In the genomic region with DNA sequence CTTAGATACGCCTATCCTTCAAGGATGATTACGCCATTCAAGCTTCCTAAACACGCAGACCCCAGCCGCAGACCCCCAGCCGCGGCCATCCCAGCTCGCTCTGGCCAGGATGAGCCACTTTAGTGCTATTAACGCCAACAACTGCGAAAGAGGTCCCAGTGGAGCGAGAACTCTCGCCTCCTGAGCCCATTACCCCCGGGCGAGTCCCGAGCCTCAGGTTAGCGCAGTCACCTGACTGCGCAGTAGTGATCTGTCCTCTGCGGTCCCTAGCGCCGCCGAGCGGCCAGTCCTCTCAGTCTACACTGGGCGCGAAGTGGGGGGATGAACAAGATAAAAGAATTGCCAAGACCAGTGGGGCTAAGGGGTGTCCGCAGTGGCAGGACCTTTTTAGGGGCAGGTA, we compare ENCODE assay signal across 8 mouse cellular contexts. TPM values are rescaled to one million over a fixed set of nuclear protein-coding genes. Genes with fewer than 3 reads are reported as not detected.
DNase-seq lines count a peak whose midpoint lies in the region; ATAC-seq and TF ChIP-seq lines count a peak whose summit lies in the region.

No protein-coding gene starts in this region.

- H3K79me2 ChIP-seq in liver, adult 2 months (ENCODE audit: control insufficient read depth, insufficient read depth, low read length) = peaks cover 3% of the 10 kb centered on the region; the same call in 1 of the 2 replicates

- no peak for TF ChIP-seq POLR2A in kidney, adult 2 months (IDR thresholded peaks at IDR 0.05; ENCODE audit: low read depth, low read length)
- TF ChIP-seq POLR2A in liver, adult 2 months (IDR thresholded peaks at IDR 0.05; ENCODE audit: extremely low read depth, insufficient read depth, low read length) = peak; percentile 51

- no peak overlapping the region for H3K27ac ChIP-seq in embryonic facial prominence, embryonic 11.5 days (replicated peaks; ENCODE audit: low read depth, low read length)
- H3K27ac ChIP-seq in kidney, adult 2 months (ENCODE audit: insufficient read depth, low read depth, low read length) = peak overlapping the region; percentile 34; the same call in 1 of the 2 replicates
- peak overlapping the region; percentile 93 for H3K27ac ChIP-seq in liver, adult 2 months (replicated peaks; ENCODE audit: insufficient read depth, low read depth, low read length)
- H3K27ac ChIP-seq in midbrain, embryonic 16.5 days (ENCODE audit: low read length) = no peak overlapping the region

- H3K9me3 ChIP-seq in embryonic facial prominence, embryonic 11.5 days (replicated peaks; ENCODE audit: control insufficient read depth, low read length) = no peaks in the 10 kb centered on the region
- no peaks in the 10 kb centered on the region for H3K9me3 ChIP-seq in midbrain, embryonic 16.5 days (replicated peaks; ENCODE audit: control insufficient read depth, low read length, poor library complexity, severe bottlenecking)

- ATAC-seq in embryonic facial prominence, embryonic 11.5 days (replicated peaks; ENCODE audit: insufficient number of reproducible peaks, low FRiP score, low TSS enrichment, low read depth) = peak; percentile 81
- ATAC-seq in midbrain, embryonic 16.5 days = peak; percentile 19; the same call in 1 of the 2 replicates

- peaks cover 3% of the 10 kb centered on the region for H3K4me1 ChIP-seq in embryonic facial prominence, embryonic 11.5 days (ENCODE audit: control insufficient read depth, insufficient read depth, low read length)
- H3K4me1 ChIP-seq in kidney, adult 2 months (ENCODE audit: control insufficient read depth, insufficient read depth, low read length) = no peaks in the 10 kb centered on the region; the same call in 1 of the 2 replicates
- peaks cover 7% of the 10 kb centered on the region; the same call in 1 of the 2 replicates for H3K4me1 ChIP-seq in liver, adult 2 months (ENCODE audit: control insufficient read depth, insufficient read depth, low read length)
- H3K4me1 ChIP-seq in midbrain, embryonic 16.5 days (ENCODE audit: control insufficient read depth, insufficient read depth, low read length) = peaks cover 20% of the 10 kb centered on the region

- H3K4me3 ChIP-seq in embryonic facial prominence, embryonic 11.5 days (ENCODE audit: low read depth, low read length) = peak overlapping the region; percentile 24
- peak overlapping the region; percentile 47 for H3K4me3 ChIP-seq in kidney, adult 2 months (ENCODE audit: insufficient read depth, low read depth, low read length)
- H3K4me3 ChIP-seq in liver, adult 2 months (ENCODE audit: insufficient read depth, low read depth, low read length) = peak overlapping the region; percentile 86
- H3K4me3 ChIP-seq in midbrain, embryonic 16.5 days (ENCODE audit: low read depth, low read length) = peak overlapping the region; percentile 23

- DNase-seq in layer of hippocampus, adult 11-12 months (ENCODE audit: low spot score) = peak; percentile 83
- DNase-seq in layer of hippocampus, adult 9-10 months (ENCODE audit: low spot score) = no peak
- peak; percentile 75 for DNase-seq in embryonic facial prominence, embryonic 11.5 days (ENCODE audit: low spot score)
- peak; percentile 56 for DNase-seq in heart, adult 8-10 months (ENCODE audit: low spot score)
- peak; percentile 82 for DNase-seq in kidney, adult 2 months
- peak; percentile 56 for DNase-seq in liver, adult 2 months (ENCODE audit: extremely low read depth, low read depth, low spot score)
- DNase-seq in spleen, postnatal 14 days (ENCODE audit: low spot score in 2 of 2) = peak; percentile 64 to 71

- H3K27me3 ChIP-seq in embryonic facial prominence, embryonic 11.5 days (ENCODE audit: control insufficient read depth, insufficient read depth, low read length) = no peaks in the 10 kb centered on the region
- no peaks in the 10 kb centered on the region for H3K27me3 ChIP-seq in kidney, adult 2 months (replicated peaks; ENCODE audit: control insufficient read depth, insufficient read depth, low read length)
- no peaks in the 10 kb centered on the region for H3K27me3 ChIP-seq in liver, adult 2 months (ENCODE audit: control insufficient read depth, insufficient read depth, low read length)
- H3K27me3 ChIP-seq in midbrain, embryonic 16.5 days (ENCODE audit: control insufficient read depth, insufficient read depth, low read depth, low read length) = 0 out of 2 replicates have a peak, but pooled peaks cover 4% of the 10 kb centered on the region

- peak overlapping the region; percentile 61 for H3K4me2 ChIP-seq in embryonic facial prominence, embryonic 11.5 days (ENCODE audit: low read depth, low read length)
- peak overlapping the region; percentile 55 for H3K4me2 ChIP-seq in midbrain, embryonic 16.5 days (ENCODE audit: low read length)

- WGBS in embryonic facial prominence, embryonic 11.5 days = 1% methylated on average over 24 of the region's 24 CpGs
- 3% methylated on average over 24 of the region's 24 CpGs for WGBS in kidney, adult 2 months
- WGBS in liver, adult 2 months = 2% methylated on average over 24 of the region's 24 CpGs
- 2% methylated on average over 24 of the region's 24 CpGs for WGBS in midbrain, embryonic 16.5 days

- H3K9ac ChIP-seq in embryonic facial prominence, embryonic 11.5 days (replicated peaks; ENCODE audit: low read length) = 0 out of 2 replicates have a peak overlapping the region, but pooled peaks have one; percentile 26
- H3K9ac ChIP-seq in liver, adult 2 months (ENCODE audit: low read depth, low read length) = peak overlapping the region; percentile 92
- H3K9ac ChIP-seq in midbrain, embryonic 16.5 days (ENCODE audit: low read depth, low read length) = peak overlapping the region; percentile 18

- no peaks in the 10 kb centered on the region for H3K36me3 ChIP-seq in embryonic facial prominence, embryonic 11.5 days (replicated peaks; ENCODE audit: control insufficient read depth, insufficient read depth, low read depth, low read length)
- no peaks in the 10 kb centered on the region for H3K36me3 ChIP-seq in kidney, adult 2 months (ENCODE audit: control insufficient read depth, insufficient read depth, low read length)
- no peaks in the 10 kb centered on the region for H3K36me3 ChIP-seq in liver, adult 2 months (ENCODE audit: control insufficient read depth, insufficient read depth, low read length)
- H3K36me3 ChIP-seq in midbrain, embryonic 16.5 days (ENCODE audit: control insufficient read depth, insufficient read depth, low read length) = peaks cover 6% of the 10 kb centered on the region; the same call in 1 of the 2 replicates

- peak; percentile 54 for TF ChIP-seq CTCF in kidney, adult 2 months (conservative IDR thresholded peaks at IDR 0.05; ENCODE audit: insufficient read depth, insufficient read length, low read depth, low read length)
- TF ChIP-seq CTCF in liver, adult 2 months (IDR thresholded peaks at IDR 0.05; ENCODE audit: low read depth, low read length) = peak; percentile 82

RNA-seq across cellular contexts. Expression of a gene that starts 8.3 kb away (rescaled TPM):
- polyA plus RNA-seq in embryonic facial prominence, embryonic 11.5 days (2014; fragmentation: Nextera tagmentation; extraction: Ambion mirVana) = 31.0 and 35.3 TPM in 2 replicates
- total RNA-seq in heart, adult 8-10 months (2022) = 1 to 10 TPM; 3.5 to 7.5 (median 4.6) TPM
- 8.3 and 12.6 TPM in 2 replicates for polyA plus RNA-seq in kidney, adult 2 months (2012; rRNA removed)
- total RNA-seq in liver, adult 2 months (2014; rRNA removed) = 0.09 and 0.40 TPM in 2 replicates
- 0.60 and 0.90 TPM in 2 replicates for polyA plus RNA-seq in liver, adult 2 months (2012; rRNA removed)
- polyA plus RNA-seq in midbrain, embryonic 16.5 days (2015; fragmentation: Nextera tagmentation; extraction: Ambion mirVana) = 55.1 and 66.3 TPM in 2 replicates

RNA-seq across cellular contexts. Expression of a gene that starts 9.3 kb away (rescaled TPM):
- 41.1 and 46.0 TPM in 2 replicates for polyA plus RNA-seq in embryonic facial prominence, embryonic 11.5 days (2014; fragmentation: Nextera tagmentation; extraction: Ambion mirVana)
- total RNA-seq in heart, adult 8-10 months (2022) = 10 to 100 TPM; 25.8 to 34.9 (median 28.0) TPM
- polyA plus RNA-seq in kidney, adult 2 months (2012; rRNA removed) = 130 and 131 TPM in 2 replicates
- 9.5 and 10.0 TPM in 2 replicates for total RNA-seq in liver, adult 2 months (2014; rRNA removed)
- polyA plus RNA-seq in liver, adult 2 months (2012; rRNA removed) = 47.1 and 71.7 TPM in 2 replicates
- 56.3 and 58.7 TPM in 2 replicates for polyA plus RNA-seq in midbrain, embryonic 16.5 days (2015; fragmentation: Nextera tagmentation; extraction: Ambion mirVana)

RNA-seq across cellular contexts. Expression of a gene that starts 20.3 kb away (rescaled TPM):
- polyA plus RNA-seq in embryonic facial prominence, embryonic 11.5 days (2014; fragmentation: Nextera tagmentation; extraction: Ambion mirVana) = 41.3 and 41.5 TPM in 2 replicates
- total RNA-seq in heart, adult 8-10 months (2022) = 10 to 100 TPM; 43.8 to 49.1 (median 45.3) TPM
- polyA plus RNA-seq in kidney, adult 2 months (2012; rRNA removed) = 182 and 215 TPM in 2 replicates
- 25.8 and 32.5 TPM in 2 replicates for total RNA-seq in liver, adult 2 months (2014; rRNA removed)
- 103 and 144 TPM in 2 replicates for polyA plus RNA-seq in liver, adult 2 months (2012; rRNA removed)
- 117 and 132 TPM in 2 replicates for polyA plus RNA-seq in midbrain, embryonic 16.5 days (2015; fragmentation: Nextera tagmentation; extraction: Ambion mirVana)

RNA-seq across cellular contexts. Expression of a gene that starts 26.6 kb away (rescaled TPM):
- polyA plus RNA-seq in embryonic facial prominence, embryonic 11.5 days (2014; fragmentation: Nextera tagmentation; extraction: Ambion mirVana) = 0.95 and 1.2 TPM in 2 replicates
- 1 to 10 TPM; 3.7 to 7.2 (median 6.4) TPM for total RNA-seq in heart, adult 8-10 months (2022)
- polyA plus RNA-seq in kidney, adult 2 months (2012; rRNA removed) = 8.0 and 9.4 TPM in 2 replicates
- total RNA-seq in liver, adult 2 months (2014; rRNA removed) = 2.1 and 10.0 TPM in 2 replicates
- polyA plus RNA-seq in liver, adult 2 months (2012; rRNA removed) = 29.3 and 45.5 TPM in 2 replicates
- polyA plus RNA-seq in midbrain, embryonic 16.5 days (2015; fragmentation: Nextera tagmentation; extraction: Ambion mirVana) = 0.86 and 1.2 TPM in 2 replicates

RNA-seq across cellular contexts. Expression of a gene that starts 34.3 kb away (rescaled TPM):
- polyA plus RNA-seq in embryonic facial prominence, embryonic 11.5 days (2014; fragmentation: Nextera tagmentation; extraction: Ambion mirVana) = 31.7 and 33.0 TPM in 2 replicates
- 10 to 100 TPM; 58.8 to 71.3 (median 63.6) TPM for total RNA-seq in heart, adult 8-10 months (2022)
- polyA plus RNA-seq in kidney, adult 2 months (2012; rRNA removed) = 69.7 and 80.6 TPM in 2 replicates
- 22.6 and 30.7 TPM in 2 replicates for total RNA-seq in liver, adult 2 months (2014; rRNA removed)
- 24.4 and 25.5 TPM in 2 replicates for polyA plus RNA-seq in liver, adult 2 months (2012; rRNA removed)
- polyA plus RNA-seq in midbrain, embryonic 16.5 days (2015; fragmentation: Nextera tagmentation; extraction: Ambion mirVana) = 50.7 and 51.4 TPM in 2 replicates

Comparison
In these comparisons a context has a peak if more than half of its experiments do, and no peak if none do; other contexts are left out.
1. H3K27ac ChIP-seq: peak in kidney, adult 2 months (single experiment) and liver, adult 2 months (single experiment); none in embryonic facial prominence, embryonic 11.5 days (single experiment) and midbrain, embryonic 16.5 days (single experiment).
2. H3K4me3 ChIP-seq: peak in every context shown above with its lines; median percentile 86 in liver, adult 2 months; 47 in kidney, adult 2 months; 24 in embryonic facial prominence, embryonic 11.5 days; 23 in midbrain, embryonic 16.5 days.
3. H3K9ac ChIP-seq: peak in every context shown above with its lines; median percentile 92 in liver, adult 2 months; 26 in embryonic facial prominence, embryonic 11.5 days; 18 in midbrain, embryonic 16.5 days.